Mouse (Mus musculus) inflammation-experienced regulatory T-cells (primary cell): Measurements from ENCODE around the gene Ccr9. TPM values are rescaled to one million over a fixed set of nuclear protein-coding genes. Genes with fewer than 3 reads are reported as not detected.

Source experiments
- polyA plus RNA-seq, 2 experiments: library from polyadenylated mRNA; unstranded; fragments of 100-300 nt; shearing (Covaris generic); gene quantifications; one replicate each; pipeline ENCODE4 v1.2.1; 2017

Gene Ccr9
- polyA plus RNA-seq, result 1 to 10 TPM; 2.0 to 3.7 TPM

DNA sequence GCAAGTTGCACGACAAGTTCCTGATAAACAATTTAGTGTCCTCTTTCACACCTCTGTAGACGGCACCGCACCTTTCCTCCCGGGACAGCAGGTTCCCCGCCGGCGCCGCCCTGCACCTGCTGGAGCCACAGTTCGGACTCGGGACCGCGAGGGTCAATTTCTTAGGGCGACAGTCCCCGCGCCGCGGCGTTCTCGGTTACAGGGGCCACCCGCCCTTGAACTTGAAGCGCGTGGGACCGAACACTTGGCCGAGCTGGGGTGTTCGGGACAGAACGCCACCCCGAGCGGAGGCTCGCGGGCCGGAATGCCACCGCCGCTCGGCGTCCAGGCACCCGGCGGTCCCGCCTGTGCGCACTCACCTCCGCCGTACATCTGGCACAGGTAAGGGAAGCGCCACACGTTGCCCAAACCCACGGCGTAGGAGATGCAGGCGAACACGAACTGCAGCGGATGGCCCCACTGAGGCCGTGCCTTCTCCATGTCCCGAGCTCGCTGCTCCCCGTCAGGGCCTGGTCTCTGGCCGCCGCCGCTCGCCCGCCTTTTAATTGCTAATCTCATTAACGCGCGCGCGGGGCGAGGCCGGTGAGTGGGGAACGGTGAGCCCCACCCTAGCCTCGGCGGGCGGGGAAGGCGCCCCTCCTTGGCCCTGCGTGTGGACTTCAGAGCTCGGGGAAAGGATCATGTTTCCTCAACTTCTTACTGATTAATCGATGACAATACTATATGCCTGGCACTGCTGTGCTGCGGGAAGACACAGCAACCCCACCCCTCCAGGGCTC is at the start of gene Ccr9, which contains the start of gene Slc6a20a:
TSS of gene Ccr9 (plus strand) at position 113 of the 779 bp plus-strand sequence.
TSS of gene Slc6a20a (minus strand) at position 559 of the 779 bp plus-strand sequence.

DNA sequence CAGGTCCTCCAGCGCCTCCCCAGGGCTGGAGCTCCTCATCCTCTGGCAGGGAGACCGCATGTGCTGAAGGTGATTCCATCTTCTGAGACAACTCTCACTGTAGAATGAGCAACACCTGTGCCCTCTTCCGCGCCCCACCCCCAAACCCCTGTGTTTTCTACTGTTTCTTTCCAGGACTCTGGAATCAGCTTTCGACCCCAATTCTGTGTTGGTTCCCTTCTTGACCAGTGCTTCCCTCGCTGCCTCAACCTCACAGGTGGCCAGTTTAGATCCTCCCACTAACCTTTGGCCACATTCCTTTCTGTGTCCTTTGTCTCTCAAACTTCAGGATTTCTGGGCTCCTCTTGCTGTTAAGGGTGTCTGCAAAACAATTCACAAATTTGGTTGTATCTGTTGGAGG is 46.0 kb upstream of the Ccr9 start, which contains the start of gene Slc6a20b:
TSS of gene Slc6a20b (minus strand) at position 285 of the 400 bp plus-strand sequence.

GRCm38 (mm10) chr9:123717186-123718008 is 39.2 kb downstream of the Ccr9 start, which contains the start of gene Lztfl1:
Lztfl1 (minus strand) TSS chr9:123717697.

GRCm38 (mm10) chr9:123806267-123806666 is 128.0 kb downstream of the Ccr9 start, which contains the start of gene Cxcr6:
Cxcr6 (plus strand) TSS chr9:123806475.

Other genes starting within 250 kb of the Ccr9 start
- 10 to 100 TPM; 70.8 to 72.7 TPM for gene Limd1, start 199.7 kb upstream of the Ccr9 start, polyA plus RNA-seq
- 10 to 100 TPM; 68.8 to 83.5 TPM for gene Sacm1l, start 148.7 kb upstream of the Ccr9 start, polyA plus RNA-seq
- gene Slc6a20b, start 45.9 kb upstream of the Ccr9 start, polyA plus RNA-seq, result 1 to 10 TPM in 1 of 2 experiments, under 1 TPM in 1; 0.30 to 1.1 TPM
- under 1 TPM in 1 of 2 experiments, not detected in 1; 0.54 TPM for gene Slc6a20a, start 446 bp downstream of the Ccr9 start, polyA plus RNA-seq
- 10 to 100 TPM; 29.5 to 34.1 TPM for gene Lztfl1, start 39.3 kb downstream of the Ccr9 start, polyA plus RNA-seq
- gene Cxcr6, start 128.0 kb downstream of the Ccr9 start, polyA plus RNA-seq, result 100 to 1,000 TPM in 1 of 2 experiments, 10 to 100 TPM in 1; 18.8 to 288 TPM
- gene Fyco1, start 173.5 kb downstream of the Ccr9 start, polyA plus RNA-seq, result 10 to 100 TPM; 37.2 to 44.6 TPM
- 1 to 10 TPM in 1 of 2 experiments, under 1 TPM in 1; 0.24 to 2.7 TPM for gene Xcr1, start 183.6 kb downstream of the Ccr9 start, polyA plus RNA-seq